Mouse (Mus musculus): Measurements from ENCODE around the gene Espl1. TPM values are rescaled to one million over a fixed set of nuclear protein-coding genes. Genes with fewer than 3 reads are reported as not detected.
"Not testable (repeated sequence)": the region's sequence is repeated elsewhere in the genome, so short reads cannot be mapped to it uniquely, and the experiment has no call there.

Espl1 gene
- polyA plus RNA-seq, 1 experiment from 2014 or later, result 20.0 TPM

DNA sequence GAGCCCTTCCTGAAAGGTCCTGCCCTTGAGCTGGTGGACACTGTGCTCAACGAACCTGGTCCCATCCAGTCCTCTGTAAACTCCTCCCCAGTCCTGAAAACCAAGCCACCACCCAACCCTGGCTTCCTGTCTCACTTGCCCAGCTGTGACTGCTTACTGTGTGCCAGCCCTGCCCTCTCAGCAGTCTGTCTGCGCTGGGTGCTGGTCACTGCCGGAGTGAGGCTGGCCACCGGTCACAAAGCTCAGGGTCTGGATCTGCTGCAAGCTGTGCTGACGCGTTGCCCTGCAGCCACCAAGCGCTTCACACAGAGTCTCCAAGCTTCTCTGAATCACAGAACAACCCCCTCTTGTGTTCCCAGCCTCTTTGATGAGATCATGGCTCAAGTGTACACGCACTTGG, 19.2 kb downstream of the Espl1 start:
- Histone ChIP-seq H3K4me1 (ENCODE audit: control insufficient read depth, insufficient read depth, low read length) (no peaks in the 10 kb centered on the region), H3K4me3 (ENCODE audit: low read depth, low read length) (no peak overlapping the region), H3K36me3 (ENCODE audit: control insufficient read depth, insufficient read depth, low read length) (peaks cover 45% of the 10 kb centered on the region), H3K9me3 (replicated peaks; ENCODE audit: control insufficient read depth, low read length) (no peaks in the 10 kb centered on the region), H3K27me3 (ENCODE audit: control insufficient read depth, insufficient read depth, low read length) (no peaks in the 10 kb centered on the region), H3K9ac (ENCODE audit: low read depth, low read length) (no peak overlapping the region; the same call in 1 of the 2 replicates), H3K4me2 (no peak overlapping the region), H3K27ac (ENCODE audit: low read depth, low read length) (no peak overlapping the region)
- 89% methylated on average over 8 of the region's 8 CpGs for WGBS (ENCODE audit: insufficient replicate concordance)
- ATAC-seq (replicated peaks; ENCODE audit: insufficient number of reproducible peaks, low FRiP score, low TSS enrichment), result no peak

DNA sequence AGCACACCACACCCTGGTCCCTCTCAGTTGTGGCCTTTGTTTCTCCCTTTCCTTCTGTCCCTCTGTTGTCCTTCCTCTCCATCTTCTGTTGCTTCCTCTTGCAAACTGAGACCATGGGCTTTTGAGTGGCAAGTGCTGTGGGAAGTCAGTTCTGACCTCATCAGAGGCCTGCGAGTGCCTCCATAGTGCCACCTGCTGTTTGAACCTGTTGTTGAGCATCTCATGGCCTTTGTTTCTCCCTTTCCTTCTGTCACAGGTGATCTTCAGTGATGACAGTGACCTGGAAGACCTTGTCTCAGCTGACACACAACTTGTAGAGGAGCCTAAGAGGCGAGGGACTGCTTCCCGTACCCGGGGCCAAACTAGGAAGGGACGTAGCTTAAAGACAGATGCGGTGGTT, 20.2 kb downstream of the Espl1 start:
- no peak overlapping the region for H3K4me3 ChIP-seq (ENCODE audit: low read depth, low read length)
- H3K27me3 ChIP-seq (ENCODE audit: control insufficient read depth, insufficient read depth, low read length), result no peaks in the 10 kb centered on the region
- WGBS (ENCODE audit: insufficient replicate concordance), result 89% methylated on average over 6 of the region's 6 CpGs
- no peak overlapping the region for H3K27ac ChIP-seq (ENCODE audit: low read depth, low read length)
- H3K36me3 ChIP-seq (ENCODE audit: control insufficient read depth, insufficient read depth, low read length), result peaks cover 53% of the 10 kb centered on the region
- ATAC-seq (replicated peaks; ENCODE audit: insufficient number of reproducible peaks, low FRiP score, low TSS enrichment), result no peak
- H3K4me2 ChIP-seq, result no peak overlapping the region
- no peak overlapping the region for H3K9ac ChIP-seq (ENCODE audit: low read depth, low read length)
- no peaks in the 10 kb centered on the region for H3K9me3 ChIP-seq (replicated peaks; ENCODE audit: control insufficient read depth, low read length)
- no peaks in the 10 kb centered on the region for H3K4me1 ChIP-seq (ENCODE audit: control insufficient read depth, insufficient read depth, low read length)

DNA sequence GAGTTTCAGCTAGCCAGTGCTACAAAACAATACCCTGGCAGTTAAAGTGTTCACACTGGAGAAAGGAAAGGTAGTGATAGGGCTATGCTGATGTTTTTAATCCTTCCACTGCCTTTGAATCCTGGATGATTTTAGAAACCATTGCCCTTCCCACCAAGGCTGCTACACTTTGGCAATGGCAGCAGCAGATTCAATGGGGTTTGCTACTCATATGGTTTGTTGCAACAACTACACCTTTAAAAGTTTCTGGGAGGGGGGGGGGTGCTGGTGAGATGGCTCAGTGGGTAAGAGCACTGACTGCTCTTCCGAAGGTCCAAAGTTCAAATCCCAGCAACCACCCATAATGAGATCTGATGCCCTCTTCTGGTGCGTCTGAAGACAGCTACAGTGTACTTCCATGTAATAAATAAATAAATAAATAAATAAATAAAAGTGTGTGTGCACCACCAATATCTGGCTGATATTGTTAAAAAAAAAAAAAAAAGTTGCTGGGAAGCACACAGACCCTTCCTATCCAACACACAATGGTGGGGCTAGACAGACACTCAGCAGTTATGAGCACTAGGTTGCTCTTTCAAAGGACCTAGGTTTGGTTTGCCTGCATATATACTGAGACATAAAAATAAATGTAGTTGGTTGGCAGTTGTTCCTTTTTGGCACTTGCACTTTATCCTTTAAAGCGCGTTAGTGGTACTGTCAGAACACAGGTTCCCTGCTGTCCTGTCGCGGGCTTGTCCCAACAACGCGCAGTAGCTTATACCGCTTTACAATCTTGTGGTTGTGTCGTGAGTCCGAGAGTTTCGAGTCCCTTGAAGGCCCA, 28.8 kb downstream of the Espl1 start:
- H3K4me3 ChIP-seq (ENCODE audit: low read depth, low read length), result 0 out of 2 replicates have a peak overlapping the region, but pooled peaks have one; percentile 14
- H3K27ac ChIP-seq (ENCODE audit: low read depth, low read length), result no peak overlapping the region
- no peak overlapping the region for H3K9ac ChIP-seq (ENCODE audit: low read depth, low read length)
- H3K4me2 ChIP-seq, result peak overlapping the region; percentile 66
- no peak for ATAC-seq (replicated peaks; ENCODE audit: insufficient number of reproducible peaks, low FRiP score, low TSS enrichment)
- H3K4me1 ChIP-seq (ENCODE audit: control insufficient read depth, insufficient read depth, low read length), result peaks cover 6% of the 10 kb centered on the region
- WGBS (ENCODE audit: insufficient replicate concordance), result 70% methylated on average over 12 of the region's 12 CpGs
- H3K36me3 ChIP-seq (ENCODE audit: control insufficient read depth, insufficient read depth, low read length), result peaks cover 15% of the 10 kb centered on the region; the same call in 1 of the 2 replicates
- no peaks in the 10 kb centered on the region for H3K9me3 ChIP-seq (replicated peaks; ENCODE audit: control insufficient read depth, low read length)
- no peaks in the 10 kb centered on the region for H3K27me3 ChIP-seq (ENCODE audit: control insufficient read depth, insufficient read depth, low read length)

DNA sequence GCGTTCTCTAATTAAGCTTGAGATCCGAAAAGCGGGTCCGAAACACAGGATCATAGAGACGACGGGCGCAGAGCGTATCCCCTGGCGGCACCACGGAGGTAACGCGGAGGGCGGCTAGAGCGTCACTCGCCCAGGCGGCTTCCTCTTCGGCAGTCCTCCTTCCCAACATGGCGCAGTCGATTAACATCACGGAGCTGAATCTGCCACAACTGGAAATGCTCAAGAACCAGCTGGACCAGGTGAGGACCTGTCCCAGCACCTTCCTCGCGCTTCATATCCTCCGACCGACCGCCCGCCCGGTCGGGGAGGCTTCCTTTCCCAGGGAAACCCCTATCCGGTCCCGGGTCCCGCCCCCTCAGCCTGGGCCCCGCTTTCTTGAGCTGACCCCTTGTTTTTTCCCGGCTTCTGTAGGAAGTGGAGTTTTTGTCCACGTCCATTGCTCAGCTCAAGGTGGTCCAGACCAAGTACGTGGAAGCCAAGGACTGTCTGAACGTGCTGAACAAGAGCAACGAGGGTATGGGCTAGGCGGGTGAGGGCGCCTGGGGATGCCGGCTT, 30.0 kb downstream of the Espl1 start, which contains the start of gene Pfdn5:
TSS of gene Pfdn5 (plus strand) at position 95 of the 555 bp plus-strand sequence.
- under 1% methylated on average over 40 of the region's 40 CpGs for WGBS (ENCODE audit: insufficient replicate concordance)
- peaks cover 7% of the 10 kb centered on the region for H3K4me1 ChIP-seq (ENCODE audit: control insufficient read depth, insufficient read depth, low read length)
- no peaks in the 10 kb centered on the region for H3K9me3 ChIP-seq (replicated peaks; ENCODE audit: control insufficient read depth, low read length)
- H3K4me3 ChIP-seq (ENCODE audit: low read depth, low read length), result peak within 1 kb of the TSS; percentile 58
- peak; percentile 75; the same call in 1 of the 2 replicates for ATAC-seq (replicated peaks; ENCODE audit: insufficient number of reproducible peaks, low FRiP score, low TSS enrichment)
- H3K9ac ChIP-seq (ENCODE audit: low read depth, low read length), result peak within 1 kb of the TSS; percentile 70
- H3K27me3 ChIP-seq (ENCODE audit: control insufficient read depth, insufficient read depth, low read length), result no peaks in the 10 kb centered on the region
- peak within 1 kb of the TSS; percentile 66 for H3K4me2 ChIP-seq
- H3K27ac ChIP-seq (ENCODE audit: low read depth, low read length), result peak within 1 kb of the TSS; percentile 46; the same call in 1 of the 2 replicates
- H3K36me3 ChIP-seq (ENCODE audit: control insufficient read depth, insufficient read depth, low read length), result peaks cover 9% of the 10 kb centered on the region; the same call in 1 of the 2 replicates

DNA sequence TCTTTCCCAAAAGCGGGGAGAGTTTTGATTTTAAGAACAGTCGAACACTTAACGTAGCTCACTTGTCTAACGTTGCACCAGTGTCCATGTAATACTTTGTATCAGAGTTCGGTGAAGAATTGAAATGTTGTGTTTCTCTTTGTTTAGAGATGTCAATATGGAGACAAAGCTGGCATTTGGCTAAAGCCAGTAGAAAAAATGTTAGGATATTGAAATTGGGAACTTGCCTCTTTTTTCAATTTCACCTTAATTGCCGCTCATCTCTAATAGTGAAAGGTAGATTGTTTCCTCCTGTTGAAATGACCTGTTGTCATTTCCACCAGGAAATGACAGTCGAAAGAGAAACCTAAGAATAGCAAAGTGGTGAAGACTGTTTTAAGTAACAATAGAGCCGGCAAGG, 30.8 kb downstream of the Espl1 start:
- Histone ChIP-seq H3K27me3 (ENCODE audit: control insufficient read depth, insufficient read depth, low read length) (no peaks in the 10 kb centered on the region), H3K9me3 (replicated peaks; ENCODE audit: control insufficient read depth, low read length) (no peaks in the 10 kb centered on the region), H3K27ac (ENCODE audit: low read depth, low read length) (no peak overlapping the region), H3K9ac (ENCODE audit: low read depth, low read length) (peak overlapping the region; percentile 70), H3K4me3 (ENCODE audit: low read depth, low read length) (peak overlapping the region; percentile 58), H3K36me3 (ENCODE audit: control insufficient read depth, insufficient read depth, low read length) (peaks cover 9% of the 10 kb centered on the region; the same call in 1 of the 2 replicates), H3K4me2 (peak overlapping the region; percentile 66), H3K4me1 (ENCODE audit: control insufficient read depth, insufficient read depth, low read length) (peaks cover 10% of the 10 kb centered on the region)
- WGBS (ENCODE audit: insufficient replicate concordance), result 56% methylated on average over 8 of the region's 8 CpGs
- ATAC-seq (replicated peaks; ENCODE audit: insufficient number of reproducible peaks, low FRiP score, low TSS enrichment), result no peak

DNA sequence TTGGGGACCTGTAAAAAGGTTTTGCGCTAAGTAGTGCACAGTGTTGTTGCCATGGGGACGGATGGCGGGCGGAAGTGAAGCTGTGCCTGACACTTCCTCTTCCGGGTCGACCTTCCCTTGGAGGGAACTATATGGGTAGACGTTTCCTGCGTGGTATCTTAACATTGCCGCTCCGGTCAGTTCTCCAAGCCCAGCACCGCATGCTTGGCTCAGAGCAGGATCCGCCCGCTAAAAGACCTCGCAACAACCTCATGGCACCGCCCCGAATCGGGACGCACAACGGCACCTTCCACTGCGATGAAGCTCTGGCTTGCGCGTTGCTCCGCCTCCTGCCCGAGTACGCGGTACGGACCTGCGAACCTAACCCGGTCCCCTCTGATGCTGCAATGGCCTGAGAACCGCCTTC, 35.5 kb downstream of the Espl1 start, which contains the start of gene Myg1:
TSS of gene Myg1 (plus strand) at position 100 of the 406 bp plus-strand sequence.
- no peaks in the 10 kb centered on the region for H3K9me3 ChIP-seq (replicated peaks; ENCODE audit: control insufficient read depth, low read length)
- peaks cover 21% of the 10 kb centered on the region for H3K36me3 ChIP-seq (ENCODE audit: control insufficient read depth, insufficient read depth, low read length)
- WGBS (ENCODE audit: insufficient replicate concordance), result under 1% methylated on average over 30 of the region's 30 CpGs
- peak within 1 kb of the TSS; percentile 64 for H3K4me3 ChIP-seq (ENCODE audit: low read depth, low read length)
- H3K27me3 ChIP-seq (ENCODE audit: control insufficient read depth, insufficient read depth, low read length), result no peaks in the 10 kb centered on the region
- peak within 1 kb of the TSS; percentile 93 for H3K4me2 ChIP-seq
- peaks cover 21% of the 10 kb centered on the region for H3K4me1 ChIP-seq (ENCODE audit: control insufficient read depth, insufficient read depth, low read length)
- peak; percentile 82; the same call in 1 of the 2 replicates for ATAC-seq (replicated peaks; ENCODE audit: insufficient number of reproducible peaks, low FRiP score, low TSS enrichment)
- H3K27ac ChIP-seq (ENCODE audit: low read depth, low read length), result peak within 1 kb of the TSS; percentile 48; the same call in 1 of the 2 replicates
- peak within 1 kb of the TSS; percentile 71 for H3K9ac ChIP-seq (ENCODE audit: low read depth, low read length)

DNA sequence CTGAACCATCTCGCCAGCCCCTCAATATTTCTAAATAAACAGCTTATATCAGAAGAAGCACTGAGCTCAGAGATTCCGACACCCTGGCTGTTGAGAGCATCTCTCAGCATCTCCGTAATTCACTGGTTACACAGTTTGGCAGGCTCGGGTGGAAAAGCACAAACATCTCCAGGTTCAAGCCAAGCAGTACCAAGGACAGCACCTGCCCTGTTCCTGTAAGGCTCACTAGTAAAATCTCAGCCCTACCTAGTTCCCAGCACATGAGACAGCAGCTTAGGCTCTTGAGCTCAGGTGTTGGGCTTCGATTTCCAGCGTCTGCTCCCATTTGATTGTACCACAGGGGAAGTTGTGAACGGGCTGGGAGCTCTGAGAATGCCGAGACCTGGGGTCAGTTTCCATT, 39.2 kb downstream of the Espl1 start:
- no peaks in the 10 kb centered on the region for H3K27me3 ChIP-seq (ENCODE audit: control insufficient read depth, insufficient read depth, low read length)
- H3K4me1 ChIP-seq (ENCODE audit: control insufficient read depth, insufficient read depth, low read length), result peaks cover 15% of the 10 kb centered on the region
- no peak overlapping the region for H3K4me3 ChIP-seq (ENCODE audit: low read depth, low read length)
- H3K9ac ChIP-seq (ENCODE audit: low read depth, low read length), result no peak overlapping the region
- no peaks in the 10 kb centered on the region for H3K9me3 ChIP-seq (replicated peaks; ENCODE audit: control insufficient read depth, low read length)
- WGBS (ENCODE audit: insufficient replicate concordance), result 80% methylated on average over 8 of the region's 8 CpGs
- ATAC-seq (replicated peaks; ENCODE audit: insufficient number of reproducible peaks, low FRiP score, low TSS enrichment), result no peak
- peaks cover 39% of the 10 kb centered on the region for H3K36me3 ChIP-seq (ENCODE audit: control insufficient read depth, insufficient read depth, low read length)
- no peak overlapping the region for H3K27ac ChIP-seq (ENCODE audit: low read depth, low read length)
- no peak overlapping the region for H3K4me2 ChIP-seq

DNA sequence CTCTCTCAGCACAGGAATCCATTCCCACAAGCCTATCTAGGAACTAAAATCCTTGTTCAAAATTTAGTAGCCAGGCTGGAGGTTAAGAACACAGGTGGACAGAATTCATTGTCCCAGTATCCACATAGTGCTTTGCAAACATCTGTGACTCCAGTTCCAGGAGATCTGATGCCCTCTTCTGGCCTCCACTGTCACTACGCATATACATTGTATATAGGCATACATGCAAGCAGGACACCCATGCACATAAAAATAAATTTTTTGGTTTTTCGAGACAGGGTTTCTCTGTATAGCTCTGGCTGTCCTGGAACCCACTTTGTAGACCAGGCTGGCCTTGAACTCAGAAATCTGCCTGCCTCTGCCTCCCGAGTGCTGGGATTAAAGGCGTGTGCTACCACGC, 39.9 kb downstream of the Espl1 start:
- not testable (repeated sequence) for H3K9me3 ChIP-seq (replicated peaks; ENCODE audit: control insufficient read depth, low read length); H3K4me2 ChIP-seq; H3K27ac ChIP-seq (ENCODE audit: low read depth, low read length); H3K9ac ChIP-seq (ENCODE audit: low read depth, low read length); H3K27me3 ChIP-seq (ENCODE audit: control insufficient read depth, insufficient read depth, low read length); ATAC-seq (replicated peaks; ENCODE audit: insufficient number of reproducible peaks, low FRiP score, low TSS enrichment); H3K4me3 ChIP-seq (ENCODE audit: low read depth, low read length)
- WGBS (ENCODE audit: insufficient replicate concordance), result 91% methylated on average over 5 of the region's 5 CpGs
- H3K4me1 ChIP-seq (ENCODE audit: control insufficient read depth, insufficient read depth, low read length), result peaks cover 15% of the 10 kb centered on the region
- peaks cover 40% of the 10 kb centered on the region for H3K36me3 ChIP-seq (ENCODE audit: control insufficient read depth, insufficient read depth, low read length)

Measured in heart, embryonic 11.5 days (tissue).